Mouse (Mus musculus) intestine, embryonic 16.5 days (tissue): ENCODE measurements around the gene Bbs5. TPM values are rescaled to one million over a fixed set of nuclear protein-coding genes. Genes with fewer than 3 reads are reported as not detected.

Experiments used
- ATAC-seq: fragments of 200-750 bp; cut with Nextera tagmentation; 2 replicates; pipeline ENCODE4 v1.8.0; 2017; ENCODE audit warnings: moderate TSS enrichment, moderate library complexity
- H3K27ac ChIP-seq: fragments of 300-500 bp; sonication (generic); 2 replicates; pipeline ENCODE4 v1.5.1; 2014; ENCODE audit warnings: mild to moderate bottlenecking, low read length
- H3K27me3 ChIP-seq: fragments of 300-500 bp; sonication (generic); replicated peaks from 2 replicates; pipeline ENCODE4 v1.6.1; 2014; ENCODE audit warnings: low read length, control low read depth, mixed read lengths; ENCODE audit not compliant: control insufficient read depth, insufficient read depth
- H3K36me3 ChIP-seq: fragments of 300-500 bp; sonication (generic); 2 replicates; pipeline ENCODE4 v1.6.1; 2014; ENCODE audit warnings: low read length, control low read depth; ENCODE audit not compliant: control insufficient read depth, insufficient read depth
- H3K4me1 ChIP-seq: fragments of 300-500 bp; sonication (generic); 2 replicates; pipeline ENCODE4 v1.6.1; 2014; ENCODE audit warnings: low read length, control low read depth, mixed read lengths; ENCODE audit not compliant: control insufficient read depth, insufficient read depth
- H3K4me2 ChIP-seq: fragments of 300-500 bp; sonication (generic); 2 replicates; pipeline ENCODE4 v1.6.1; 2014; ENCODE audit warnings: low read depth, low read length, control low read depth
- H3K4me3 ChIP-seq: fragments of 300-500 bp; sonication (generic); 2 replicates; pipeline ENCODE4 v1.5.1; 2014; ENCODE audit warnings: mild to moderate bottlenecking, low read length
- H3K9ac ChIP-seq: fragments of 300-500 bp; sonication (generic); 2 replicates; pipeline ENCODE4 v1.6.1; 2014; ENCODE audit warnings: low read depth, low read length
- H3K9me3 ChIP-seq: fragments of 300-500 bp; sonication (generic); 2 replicates; pipeline ENCODE4 v1.6.1; 2016; ENCODE audit warnings: low read length, control low read depth; ENCODE audit not compliant: control insufficient read depth
- WGBS: fragments of 180-500 bp; shearing (Covaris S2); extraction: QIAGEN DNeasy Blood & Tissue Kit; methylation state at CpG from one replicate; pipeline ENCODE4 v1.1.7; 2014; 5-methylcytosine and 5-hydroxymethylcytosine counted together
- polyA plus RNA-seq: library from polyadenylated mRNA; unstranded; fragments of >200 nt; fragmentation: Nextera tagmentation; extraction: Ambion mirVana; gene quantifications from 2 replicates; pipeline ENCODE4 v1.2.1, GENCODE M21; 2015

The Bbs5 gene
- polyA plus RNA-seq, result 10.3 and 11.1 TPM in 2 replicates

GRCm38 (mm10) chr2:69646726-69647490 is at the start of gene Bbs5:
TSS of gene Bbs5 (plus strand) at chr2:69647171.
- no peaks in the 10 kb centered on the region for H3K27me3 ChIP-seq
- H3K27ac ChIP-seq, result no peak within 1 kb of the TSS; the same call in 1 of the 2 replicates
- peak within 1 kb of the TSS; percentile 88 for H3K4me2 ChIP-seq
- H3K9ac ChIP-seq, result peak within 1 kb of the TSS; percentile 76
- peaks cover 3% of the 10 kb centered on the region; the same call in 1 of the 2 replicates for H3K4me1 ChIP-seq
- H3K9me3 ChIP-seq, result no peaks in the 10 kb centered on the region
- peak within 1 kb of the TSS; percentile 88 for H3K4me3 ChIP-seq
- no peaks in the 10 kb centered on the region for H3K36me3 ChIP-seq
- WGBS, result 2% methylated on average over 43 of the region's 43 CpGs
- peak; percentile 96 for ATAC-seq

GRCm38 (mm10) chr2:69603726-69604393 is 43.1 kb upstream of the Bbs5 start:
- Histone ChIP-seq H3K9me3 (no peaks in the 10 kb centered on the region), H3K4me1 (no peaks in the 10 kb centered on the region; the same call in 1 of the 2 replicates), H3K36me3 (no peaks in the 10 kb centered on the region), H3K27ac (peak overlapping the region; percentile 83), H3K9ac (no peak overlapping the region), H3K4me2 (no peak overlapping the region), H3K4me3 (no peak overlapping the region), H3K27me3 (no peaks in the 10 kb centered on the region)
- WGBS, result 76% methylated on average over 7 of the region's 7 CpGs
- peak; percentile 91 for ATAC-seq

GRCm38 (mm10) chr2:69606621-69607020 is 40.4 kb upstream of the Bbs5 start:
- no peak for ATAC-seq
- no peak overlapping the region for H3K27ac ChIP-seq
- no peak overlapping the region for H3K9ac ChIP-seq
- WGBS, result 84% methylated on average over 3 of the region's 3 CpGs
- no peak overlapping the region for H3K4me2 ChIP-seq
- no peaks in the 10 kb centered on the region for H3K36me3 ChIP-seq
- H3K9me3 ChIP-seq, result no peaks in the 10 kb centered on the region
- no peaks in the 10 kb centered on the region for H3K27me3 ChIP-seq
- no peaks in the 10 kb centered on the region; the same call in 1 of the 2 replicates for H3K4me1 ChIP-seq
- no peak overlapping the region for H3K4me3 ChIP-seq

GRCm38 (mm10) chr2:69612237-69612636 is 34.7 kb upstream of the Bbs5 start:
- WGBS, result 9% methylated on average over 10 of the region's 10 CpGs
- Histone ChIP-seq H3K36me3 (no peaks in the 10 kb centered on the region), H3K27me3 (no peaks in the 10 kb centered on the region), H3K9ac (no peak overlapping the region), H3K27ac (peak overlapping the region; percentile 64), H3K4me2 (no peak overlapping the region), H3K4me1 (no peaks in the 10 kb centered on the region), H3K9me3 (no peaks in the 10 kb centered on the region), H3K4me3 (no peak overlapping the region)
- peak; percentile 95 for ATAC-seq

GRCm38 (mm10) chr2:69612716-69613115 is 34.3 kb upstream of the Bbs5 start:
- Histone ChIP-seq H3K36me3 (no peaks in the 10 kb centered on the region), H3K4me1 (no peaks in the 10 kb centered on the region), H3K4me2 (no peak overlapping the region), H3K27ac (peak overlapping the region; percentile 64), H3K27me3 (no peaks in the 10 kb centered on the region), H3K9ac (no peak overlapping the region), H3K4me3 (no peak overlapping the region), H3K9me3 (no peaks in the 10 kb centered on the region)
- ATAC-seq, result peak; percentile 24
- WGBS, result 40% methylated on average over 9 of the region's 9 CpGs

GRCm38 (mm10) chr2:69613237-69613636 is 33.7 kb upstream of the Bbs5 start:
- Histone ChIP-seq H3K27me3 (no peaks in the 10 kb centered on the region), H3K9ac (no peak overlapping the region), H3K27ac (no peak overlapping the region; the same call in 1 of the 2 replicates), H3K4me1 (no peaks in the 10 kb centered on the region), H3K4me2 (no peak overlapping the region), H3K4me3 (no peak overlapping the region), H3K9me3 (no peaks in the 10 kb centered on the region), H3K36me3 (no peaks in the 10 kb centered on the region)
- ATAC-seq, result peak; percentile 27; the same call in 1 of the 2 replicates
- 65% methylated on average over 4 of the region's 4 CpGs for WGBS

GRCm38 (mm10) chr2:69618336-69618735 is 28.6 kb upstream of the Bbs5 start:
- Histone ChIP-seq H3K27ac (no peak overlapping the region), H3K27me3 (no peaks in the 10 kb centered on the region), H3K4me3 (no peak overlapping the region), H3K36me3 (no peaks in the 10 kb centered on the region), H3K4me1 (no peaks in the 10 kb centered on the region), H3K9me3 (no peaks in the 10 kb centered on the region), H3K4me2 (no peak overlapping the region), H3K9ac (no peak overlapping the region)
- ATAC-seq, result no peak

GRCm38 (mm10) chr2:69619286-69619685 is 27.7 kb upstream of the Bbs5 start:
- Histone ChIP-seq H3K9ac (no peak overlapping the region), H3K36me3 (no peaks in the 10 kb centered on the region), H3K4me3 (no peak overlapping the region), H3K27ac (no peak overlapping the region), H3K4me1 (no peaks in the 10 kb centered on the region), H3K9me3 (no peaks in the 10 kb centered on the region), H3K27me3 (no peaks in the 10 kb centered on the region), H3K4me2 (no peak overlapping the region)
- ATAC-seq, result no peak

GRCm38 (mm10) chr2:69629215-69629614 is 17.8 kb upstream of the Bbs5 start:
- no peaks in the 10 kb centered on the region for H3K36me3 ChIP-seq
- no peaks in the 10 kb centered on the region for H3K4me1 ChIP-seq
- H3K9ac ChIP-seq, result no peak overlapping the region
- no peaks in the 10 kb centered on the region for H3K9me3 ChIP-seq
- H3K27me3 ChIP-seq, result no peaks in the 10 kb centered on the region
- H3K27ac ChIP-seq, result no peak overlapping the region
- no peak overlapping the region for H3K4me3 ChIP-seq
- WGBS, result 65% methylated on average over 17 of the region's 17 CpGs
- H3K4me2 ChIP-seq, result no peak overlapping the region
- ATAC-seq, result no peak
